Mouse (Mus musculus) gastrocnemius, postnatal 25 days (tissue): ENCODE data around the gene Lasp1. TPM values are rescaled to one million over a fixed set of nuclear protein-coding genes. Genes with fewer than 3 reads are reported as not detected.
A peak's percentile ranks its signal among the peaks of the same experiment; 100 is the strongest.

Experiments used
- DNase-seq: peaks from one replicate; pipeline ENCODE4 v3.0.0; 2022
- total RNA-seq, 2 experiments: library from RNA; stranded (reverse); gene quantifications; 1 replicate in 1 of 2; 2 replicates in 1 of 2; pipeline ENCODE4 v1.2.3; 2021

Lasp1 gene
- total RNA-seq, 2 experiments from 2014 or later: 18.3 to 21.9 TPM

DNA sequence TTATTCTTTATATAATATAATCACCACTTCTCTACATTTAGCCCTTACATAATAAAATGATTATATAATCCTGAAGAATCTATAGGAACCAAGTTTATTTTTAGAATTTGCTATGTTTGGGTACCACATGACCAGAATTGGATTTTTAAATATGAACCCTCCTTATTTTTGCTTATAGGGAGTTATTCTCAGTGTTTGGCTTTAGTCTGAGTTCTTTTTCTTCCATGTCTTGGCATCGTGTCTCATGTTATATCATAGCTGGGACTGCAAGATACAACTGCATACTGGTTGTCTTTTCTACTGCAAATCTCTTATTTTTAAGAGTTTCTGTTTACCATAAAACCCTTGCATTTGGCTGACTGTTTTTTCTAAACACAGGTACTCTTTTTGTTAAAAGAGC, 75.6 kb downstream of the Lasp1 start:
- DNase-seq: no peak

DNA sequence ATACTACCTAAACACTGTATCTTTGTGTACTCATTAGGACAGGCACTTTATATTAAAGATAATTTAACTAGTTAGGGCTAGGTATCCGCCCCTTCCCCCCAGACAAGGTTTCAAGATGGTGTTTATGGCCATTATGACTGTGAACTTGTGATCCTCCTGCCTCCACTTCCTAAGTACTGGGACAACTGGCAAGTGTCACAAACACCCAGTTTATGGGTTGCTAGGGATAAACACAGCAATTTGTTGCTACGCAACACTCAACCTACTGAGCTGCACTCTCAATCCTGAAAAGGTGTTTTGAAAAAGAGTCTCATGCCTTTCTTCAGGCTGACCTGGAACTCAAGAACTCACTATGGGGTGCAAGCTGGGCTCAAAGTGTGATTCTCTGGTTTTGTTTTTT, 78.5 kb downstream of the Lasp1 start:
- DNase-seq: no peak

DNA sequence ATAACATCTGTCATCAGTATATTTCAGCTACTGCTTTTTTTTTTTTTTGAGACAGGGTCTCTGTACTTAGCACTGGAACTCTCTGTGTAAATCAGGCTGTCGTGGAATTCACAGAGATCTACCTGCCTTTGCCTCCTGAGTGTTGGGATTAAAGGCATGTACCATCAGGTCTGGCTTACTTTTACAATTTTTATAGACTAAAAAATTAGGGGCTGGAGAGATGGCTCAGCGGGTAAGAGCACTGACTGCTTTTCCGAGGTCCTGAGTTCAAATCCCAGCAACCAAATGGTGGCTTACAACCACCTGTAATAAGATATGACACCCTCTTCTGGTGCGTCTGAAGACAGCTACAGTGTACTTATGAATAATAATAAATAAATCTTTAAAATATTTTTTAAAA, 81.6 kb downstream of the Lasp1 start:
- no peak for DNase-seq

DNA sequence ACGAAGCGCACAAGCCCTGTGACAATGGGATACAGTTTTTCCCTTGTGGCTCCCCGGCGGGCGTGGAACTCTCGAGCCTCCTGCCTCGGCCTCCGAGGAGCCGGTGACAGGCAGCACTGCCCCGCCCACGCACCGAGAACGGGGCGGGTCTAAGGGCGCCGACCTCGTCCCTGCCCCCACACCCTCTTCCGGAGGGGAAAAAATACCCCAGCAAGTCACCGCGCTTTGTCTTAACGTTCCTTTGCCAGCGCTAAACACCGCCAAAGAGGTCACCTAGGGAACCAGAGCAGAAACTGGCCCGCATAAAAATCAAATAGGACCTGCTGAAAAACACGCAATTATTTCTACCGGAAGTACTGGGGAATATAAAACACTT, 84.7 kb downstream of the Lasp1 start:
- peak; percentile 63 for DNase-seq

DNA sequence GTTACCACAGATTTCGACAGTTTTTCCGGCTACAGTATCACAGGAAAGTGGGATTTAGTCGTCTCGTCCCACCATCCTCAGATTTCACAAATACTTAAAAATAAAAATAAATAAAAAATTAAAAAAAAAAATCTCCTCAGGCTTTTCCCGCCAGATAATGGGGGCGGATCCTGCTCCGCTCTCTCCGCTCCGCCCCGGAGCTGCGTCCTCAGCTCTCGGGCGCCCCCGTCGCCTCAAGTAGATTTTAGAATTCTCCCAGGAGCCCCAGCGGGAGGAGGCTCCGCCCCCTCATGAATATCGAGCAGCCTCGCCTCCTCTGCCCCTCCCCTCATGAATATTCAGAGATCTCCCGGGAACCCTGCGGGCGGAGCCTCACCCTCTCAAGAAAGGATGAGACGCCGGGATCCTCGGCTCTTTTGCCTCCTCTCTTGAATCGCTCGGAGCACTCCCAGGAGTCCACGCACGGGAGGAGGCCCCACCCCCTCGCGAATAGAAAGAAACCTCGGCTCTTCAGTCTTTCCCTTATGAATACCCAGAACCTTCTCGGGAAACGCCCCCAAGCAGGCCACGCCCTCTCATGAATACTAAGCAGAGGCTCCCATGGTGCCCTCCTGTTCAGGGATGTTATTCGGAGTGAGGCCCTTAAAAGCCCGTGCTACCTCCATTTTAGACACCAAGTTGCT, 85.3 kb downstream of the Lasp1 start, which contains the start of gene Fbxo47:
Gene Fbxo47, minus strand, starts transcription at position 237 of the 683 bp plus-strand sequence.
- peak; percentile 94 for DNase-seq

DNA sequence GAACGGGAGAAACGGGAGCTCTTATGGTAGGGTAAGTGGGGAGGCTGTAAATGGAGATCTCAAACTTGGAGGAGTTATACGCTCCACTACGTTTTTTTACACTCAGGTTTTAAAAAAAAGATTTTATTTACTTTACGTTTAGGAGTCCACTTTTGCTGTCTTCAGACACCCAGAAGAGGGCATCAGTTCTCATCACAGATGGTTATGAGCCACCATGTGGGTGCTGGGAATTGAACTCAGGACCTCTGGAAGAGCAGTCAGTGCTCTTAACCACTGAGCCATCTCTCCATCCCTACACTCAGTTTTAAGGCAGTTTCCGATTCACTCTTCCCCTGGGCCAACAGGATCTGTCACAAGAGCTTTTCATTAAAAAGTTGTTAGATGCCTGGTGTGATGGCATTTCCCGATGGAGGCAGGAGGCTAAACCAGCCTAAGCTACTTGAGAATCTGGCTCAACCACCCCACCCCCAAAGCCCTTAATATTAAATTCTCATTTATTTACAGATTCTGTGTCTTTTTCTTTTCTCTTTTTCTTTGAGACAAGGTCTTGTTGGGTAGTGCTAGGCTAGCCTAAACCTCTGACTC, 85.9 kb downstream of the Lasp1 start:
- no peak for DNase-seq

DNA sequence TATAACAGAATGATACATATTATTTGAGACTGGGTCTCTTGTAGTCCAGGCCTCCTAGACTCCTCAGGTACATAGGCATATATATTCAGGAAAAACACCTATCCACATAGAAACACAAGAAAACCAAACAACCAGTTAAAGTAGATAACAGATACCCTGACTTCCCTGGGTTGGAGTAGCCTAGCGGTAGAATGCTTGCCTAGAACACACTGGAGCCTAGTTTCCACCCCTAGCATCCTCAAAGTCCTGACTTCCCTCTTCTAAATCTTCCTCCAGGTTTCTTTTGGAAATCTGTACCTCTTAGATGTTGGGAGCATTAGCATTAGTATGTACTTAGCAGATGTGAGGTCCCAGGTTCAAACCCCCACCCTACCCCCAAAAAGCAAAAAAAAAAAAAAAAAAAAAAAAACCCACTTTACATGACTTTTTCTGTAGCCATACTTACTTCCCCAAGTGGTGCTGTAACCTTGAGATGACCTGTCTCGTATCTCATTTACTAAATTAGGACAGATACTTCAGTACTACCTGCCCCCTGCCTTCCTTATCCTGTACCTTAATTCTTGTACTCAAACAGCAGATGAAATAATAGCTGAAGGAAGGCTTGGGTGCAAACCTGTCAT, 86.6 kb downstream of the Lasp1 start:
- DNase-seq: no peak

Other genes starting within 250 kb of the Lasp1 start
- under 1 TPM; 0.43 to 0.49 TPM for gene Srcin1, start 222.8 kb upstream of the Lasp1 start, total RNA-seq
- gene Epop, start 169.3 kb upstream of the Lasp1 start, total RNA-seq: 1 to 10 TPM; 1.2 to 1.6 TPM
- 10 to 100 TPM; 33.0 to 40.5 TPM for gene Mllt6, start 135.6 kb upstream of the Lasp1 start, total RNA-seq
- 100 to 1,000 TPM; 109 to 113 TPM for gene Cisd3, start 113.2 kb upstream of the Lasp1 start, total RNA-seq
- 1 to 10 TPM; 2.4 to 3.3 TPM for gene Pcgf2, start 98.5 kb upstream of the Lasp1 start, total RNA-seq
- 100 to 1,000 TPM; 128 TPM for gene Psmb3, start 95.6 kb upstream of the Lasp1 start, total RNA-seq
- 10 to 100 TPM; 38.9 to 45.0 TPM for gene Pip4k2b, start 54.3 kb upstream of the Lasp1 start, total RNA-seq
- gene Cwc25, start 32.4 kb upstream of the Lasp1 start, total RNA-seq: 1 to 10 TPM; 4.9 to 6.4 TPM
- not detected for gene 1700001P01Rik, start 23.1 kb upstream of the Lasp1 start, total RNA-seq
- gene Rpl23, start 16.6 kb upstream of the Lasp1 start, total RNA-seq: 100 to 1,000 TPM; 379 to 436 TPM
- gene B230217C12Rik, start 41.8 kb downstream of the Lasp1 start, total RNA-seq: under 1 TPM; 0.48 to 0.67 TPM
- gene Fbxo47, start 85.2 kb downstream of the Lasp1 start, total RNA-seq: under 1 TPM; 0.11 to 0.15 TPM
- 1 to 10 TPM; 3.1 TPM for gene Plxdc1, start 187.4 kb downstream of the Lasp1 start, total RNA-seq
- under 1 TPM in 1 of 2 experiments, not detected in 1; 0.27 TPM for gene Arl5c, start 197.2 kb downstream of the Lasp1 start, total RNA-seq
- gene Cacnb1, start 224.0 kb downstream of the Lasp1 start, total RNA-seq: 100 to 1,000 TPM; 212 to 259 TPM
- 100 to 1,000 TPM; 421 to 453 TPM for gene Rpl19, start 227.7 kb downstream of the Lasp1 start, total RNA-seq